ENCODE assay signal across 8 mouse cellular contexts in the genomic region with DNA sequence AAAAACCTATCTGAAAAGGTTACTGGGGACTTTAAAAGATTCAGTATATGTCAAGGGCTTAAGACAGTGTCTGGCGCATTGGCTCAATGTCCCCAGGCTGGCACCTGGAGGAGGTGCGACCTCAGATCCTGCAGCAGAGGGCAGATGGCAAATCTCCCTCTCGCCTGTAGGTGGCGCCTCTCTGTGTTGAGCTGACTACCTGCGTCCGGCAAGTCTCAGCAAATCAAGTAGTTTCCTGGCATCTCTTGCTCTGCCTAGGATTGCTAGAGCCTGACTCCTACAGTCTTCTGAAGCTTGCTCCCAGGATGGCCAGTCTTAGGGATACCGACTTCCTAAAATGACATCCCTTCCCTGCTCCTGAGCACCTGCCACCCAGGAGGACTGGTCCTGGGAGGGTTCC. TPM values are rescaled to one million over a fixed set of nuclear protein-coding genes. Genes with fewer than 3 reads are reported as not detected.
DNase-seq lines count a peak whose midpoint lies in the region; ATAC-seq and TF ChIP-seq lines count a peak whose summit lies in the region.
"Had no signal": no experiment of that assay in that cellular context is flagged by ENCODE, and none has a peak within 500 bp of the region (broad histone marks: within the 10 kb centered on the region; RNA-seq: fewer than 3 reads in every experiment).

No protein-coding gene starts in this region.

- no peak overlapping the region for H3K4me3 ChIP-seq in gastrocnemius, adult 2 months
- H3K4me3 ChIP-seq: heart, embryonic 13.5 days had no signal

- DNase-seq in 416B (ENCODE audit: low read depth): peak; percentile 60
- peak; percentile 93 for DNase-seq in CD4-positive, CD25-positive, alpha-beta regulatory T cell, adult 2 months (ENCODE audit: low read depth, low spot score)
- DNase-seq in brain, embryonic 14.5 days (ENCODE audit: low read depth): peak; percentile 81
- peak; percentile 43 for DNase-seq in gastrocnemius, adult 2 months
- peak; percentile 72 to 83 for DNase-seq in kidney, postnatal 36 days
- DNase-seq in spleen, postnatal 10 days (ENCODE audit: low spot score in 2 of 2): peak; percentile 53 to 79

- peak; percentile 80 for ATAC-seq in megakaryocyte, adult 5-6 weeks (ENCODE audit: poor library complexity, severe bottlenecking)

- TF ChIP-seq CTCF in brain, embryonic 14.5 days (IDR thresholded peaks at IDR 0.05; ENCODE audit: borderline replicate concordance, extremely low read depth, insufficient read depth, insufficient read length): peak; percentile 95
- peak; percentile 84 for TF ChIP-seq CTCF in gastrocnemius, adult 2 months (IDR thresholded peaks at IDR 0.05)

- no peak overlapping the region for H3K27ac ChIP-seq in gastrocnemius, adult 2 months
- H3K27ac ChIP-seq: heart, embryonic 13.5 days had no signal

- no peak for TF ChIP-seq POLR2A in brain, embryonic 14.5 days (IDR thresholded peaks at IDR 0.05; ENCODE audit: borderline replicate concordance, extremely low read depth, insufficient read depth, insufficient read length, poor library complexity, severe bottlenecking)

- intact Hi-C loops in gastrocnemius, adult 2 months (cut with DNase I): no loop called here

RNA-seq across cellular contexts. Expression of gene Skap1, which starts 25.6 kb away (rescaled TPM):
- 1.9 and 2.3 TPM in 2 replicates for polyA plus RNA-seq in brain, embryonic 14.5 days (2012; rRNA removed)
- total RNA-seq in gastrocnemius, adult 2 months (2021): not detected
- total RNA-seq in megakaryocyte, adult 5-6 weeks (2015): 5.2 and 8.5 TPM in 2 replicates
- total RNA-seq in megakaryocyte, adult 5-6 weeks (2017): 3.8 and 5.0 TPM in 2 replicates

Comparison
In these comparisons a context has a peak if more than half of its experiments do, and no peak if none do; other contexts are left out.
1. DNase-seq: peak in every context shown above with its lines; median percentile 93 in CD4-positive, CD25-positive, alpha-beta regulatory T cell, adult 2 months; 81 in brain, embryonic 14.5 days; 78 in kidney, postnatal 36 days; 66 in spleen, postnatal 10 days; 60 in 416B; 43 in gastrocnemius, adult 2 months.
2. RNA of gene Skap1, which starts 25.6 kb away (total RNA-seq): 3.8 to 8.5 TPM in megakaryocyte, adult 5-6 weeks; not detected in gastrocnemius, adult 2 months; every median in the first group is over 4 times any median in the second.